ENCODE assay signal across 10 mouse cellular contexts in genomic region chr17:67514387-67515241, GRCm38 (mm10).
A peak's percentile ranks its signal among the peaks of the same experiment; 100 is the strongest.
DNase-seq lines count a peak whose midpoint lies in the region; ATAC-seq and TF ChIP-seq lines count a peak whose summit lies in the region.
"Had no signal": no experiment of that assay in that cellular context is flagged by ENCODE, and none has a peak within 500 bp of the region (broad histone marks: within the 10 kb centered on the region; RNA-seq: fewer than 3 reads in every experiment).

No protein-coding gene starts in this region.

- ATAC-seq in hindbrain, embryonic 13.5 days (ENCODE audit: low FRiP score) = no peak
- no peak for ATAC-seq in hindbrain, postnatal 0 days
- ATAC-seq in kidney, embryonic 15.5 days (replicated peaks; ENCODE audit: low FRiP score) = 0 out of 2 replicates have a peak, but pooled peaks have one; percentile 50

- DNase-seq in hindbrain, postnatal 0 days (ENCODE audit: low spot score) = no peak
- DNase-seq in heart, embryonic 10.5 days (ENCODE audit: low spot score) = no peak
- DNase-seq in lung, postnatal 36 days = peak; percentile 71
- DNase-seq in thymus, postnatal 36 days = no peak
- no peak for DNase-seq in cerebellum, postnatal 36 days
- DNase-seq in layer of hippocampus, postnatal 10 days (ENCODE audit: low spot score in 2 of 2) = no peak
- DNase-seq: cerebellum, postnatal 25 days had no signal

- no peak overlapping the region for H3K4me3 ChIP-seq in hindbrain, embryonic 13.5 days
- no peak overlapping the region for H3K4me3 ChIP-seq in hindbrain, postnatal 0 days (ENCODE audit: low read length)
- no peak overlapping the region for H3K4me3 ChIP-seq in heart, embryonic 10.5 days
- no peak overlapping the region for H3K4me3 ChIP-seq in kidney, embryonic 15.5 days (replicated peaks)
- H3K4me3 ChIP-seq: myocyte had no signal

- WGBS in hindbrain, embryonic 13.5 days = 82% methylated on average over 9 of the region's 9 CpGs
- WGBS in hindbrain, postnatal 0 days = 78% methylated on average over 9 of the region's 9 CpGs
- 55% methylated on average over 9 of the region's 9 CpGs for WGBS in heart, embryonic 10.5 days
- 57% methylated on average over 9 of the region's 9 CpGs for WGBS in kidney, embryonic 15.5 days

- H3K36me3 ChIP-seq in hindbrain, embryonic 13.5 days = no peaks in the 10 kb centered on the region
- no peaks in the 10 kb centered on the region for H3K36me3 ChIP-seq in hindbrain, postnatal 0 days (ENCODE audit: insufficient read depth, low read length)
- H3K36me3 ChIP-seq in heart, embryonic 10.5 days = no peaks in the 10 kb centered on the region
- no peaks in the 10 kb centered on the region for H3K36me3 ChIP-seq in kidney, embryonic 15.5 days

- no peaks in the 10 kb centered on the region for H3K27me3 ChIP-seq in hindbrain, embryonic 13.5 days
- no peaks in the 10 kb centered on the region for H3K27me3 ChIP-seq in hindbrain, postnatal 0 days (ENCODE audit: insufficient read depth, low read length)
- no peaks in the 10 kb centered on the region for H3K27me3 ChIP-seq in heart, embryonic 10.5 days (ENCODE audit: insufficient read depth, poor library complexity, severe bottlenecking)
- no peaks in the 10 kb centered on the region for H3K27me3 ChIP-seq in kidney, embryonic 15.5 days

- no peak overlapping the region for H3K4me2 ChIP-seq in hindbrain, embryonic 13.5 days
- no peak overlapping the region for H3K4me2 ChIP-seq in hindbrain, postnatal 0 days (ENCODE audit: low read depth, low read length)
- H3K4me2 ChIP-seq in kidney, embryonic 15.5 days = no peak overlapping the region

- no peaks in the 10 kb centered on the region for H3K4me1 ChIP-seq in hindbrain, embryonic 13.5 days (replicated peaks)
- H3K4me1 ChIP-seq in hindbrain, postnatal 0 days (ENCODE audit: insufficient read depth, low read length) = no peaks in the 10 kb centered on the region
- peaks cover 29% of the 10 kb centered on the region for H3K4me1 ChIP-seq in heart, embryonic 10.5 days
- peaks cover 13% of the 10 kb centered on the region; the same call in 1 of the 2 replicates for H3K4me1 ChIP-seq in kidney, embryonic 15.5 days

- peak overlapping the region; percentile 45 for H3K27ac ChIP-seq in hindbrain, embryonic 13.5 days
- H3K27ac ChIP-seq in hindbrain, postnatal 0 days = no peak overlapping the region
- H3K27ac ChIP-seq in heart, embryonic 10.5 days = peak overlapping the region; percentile 42; the same call in 1 of the 2 replicates
- H3K27ac ChIP-seq in kidney, embryonic 15.5 days = peak overlapping the region; percentile 84

- no peak overlapping the region for H3K9ac ChIP-seq in hindbrain, embryonic 13.5 days
- H3K9ac ChIP-seq in hindbrain, postnatal 0 days (replicated peaks; ENCODE audit: low read length) = no peak overlapping the region
- H3K9ac ChIP-seq in kidney, embryonic 15.5 days = no peak overlapping the region

- no peak for TF ChIP-seq CTCF in hindbrain, postnatal 0 days (IDR thresholded peaks at IDR 0.05; ENCODE audit: low read depth)

- H3K9me3 ChIP-seq in hindbrain, embryonic 13.5 days = no peaks in the 10 kb centered on the region
- H3K9me3 ChIP-seq in hindbrain, postnatal 0 days (ENCODE audit: low read length) = no peaks in the 10 kb centered on the region
- H3K9me3 ChIP-seq in heart, embryonic 10.5 days = no peaks in the 10 kb centered on the region
- no peaks in the 10 kb centered on the region for H3K9me3 ChIP-seq in kidney, embryonic 15.5 days (replicated peaks)
